Mouse (Mus musculus): ENCODE measurements at regions not wholly inside any gene's neighbourhood (a gene's known extent, or its start where the extent isn't known, plus 50 kb on each side); places are given as distances from the start of the nearest gene placed in this dataset.
A peak's percentile ranks its signal among the peaks of the same experiment; 100 is the strongest.

DNA sequence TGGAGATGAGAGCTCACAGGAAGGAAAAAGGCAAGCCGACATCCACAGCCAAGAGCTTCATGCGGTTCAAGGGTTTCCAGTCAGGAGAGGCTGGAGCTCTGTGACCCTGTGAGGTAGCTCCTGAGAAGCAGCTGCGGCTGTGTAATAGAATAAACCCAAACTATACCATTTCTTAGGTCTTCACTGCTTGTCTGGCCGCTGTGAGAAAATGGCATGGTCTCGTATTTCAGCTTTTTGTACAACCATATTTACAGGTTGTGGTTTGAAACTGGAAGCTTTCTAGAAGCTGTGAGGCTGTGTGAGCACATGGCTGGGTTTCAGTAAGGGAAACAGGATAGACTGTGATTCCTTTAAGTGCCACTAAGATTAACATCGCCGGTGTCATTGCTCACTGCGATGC lies 388.6 kb upstream of the Gm11114 start:
- no peak for DNase-seq (ENCODE audit: low spot score in 2 of 2)

DNA sequence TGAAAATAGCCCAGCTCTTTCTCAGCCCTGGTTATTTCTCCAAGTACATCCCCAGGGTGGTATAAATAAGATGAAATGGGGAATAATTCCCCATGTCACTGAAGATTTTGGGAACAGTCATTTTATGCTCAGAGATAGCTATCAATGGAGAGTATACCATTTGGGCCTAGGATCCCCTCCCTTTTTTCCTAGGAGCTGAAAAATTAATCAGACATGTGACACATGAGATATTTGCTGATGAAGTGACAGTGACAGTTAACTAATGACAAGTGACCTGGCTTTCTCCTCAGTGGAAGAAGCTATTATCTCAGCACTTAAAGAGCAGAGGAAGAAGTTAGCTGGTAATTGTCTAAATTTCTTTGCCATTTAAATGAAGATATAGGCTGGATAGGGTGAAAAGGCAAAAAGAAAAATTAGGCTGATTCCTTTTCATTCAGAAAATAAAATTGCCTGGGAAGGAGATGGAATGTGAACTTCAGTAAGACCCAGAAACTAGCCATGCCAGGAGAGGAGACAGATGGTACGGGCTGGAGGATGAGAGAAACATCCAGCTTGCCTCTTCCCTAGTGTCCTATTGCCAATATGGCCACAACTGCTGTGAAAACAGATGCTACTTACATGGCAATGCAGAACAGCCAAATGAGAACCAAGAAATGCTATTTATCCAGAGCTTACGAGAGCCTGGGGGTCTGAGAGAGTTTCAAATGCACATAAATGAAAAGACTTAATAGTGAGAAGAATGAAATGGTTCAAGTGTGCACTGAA lies 376.1 kb upstream of the Gm11114 start:
- DNase-seq (ENCODE audit: low spot score in 2 of 2), result no peak

DNA sequence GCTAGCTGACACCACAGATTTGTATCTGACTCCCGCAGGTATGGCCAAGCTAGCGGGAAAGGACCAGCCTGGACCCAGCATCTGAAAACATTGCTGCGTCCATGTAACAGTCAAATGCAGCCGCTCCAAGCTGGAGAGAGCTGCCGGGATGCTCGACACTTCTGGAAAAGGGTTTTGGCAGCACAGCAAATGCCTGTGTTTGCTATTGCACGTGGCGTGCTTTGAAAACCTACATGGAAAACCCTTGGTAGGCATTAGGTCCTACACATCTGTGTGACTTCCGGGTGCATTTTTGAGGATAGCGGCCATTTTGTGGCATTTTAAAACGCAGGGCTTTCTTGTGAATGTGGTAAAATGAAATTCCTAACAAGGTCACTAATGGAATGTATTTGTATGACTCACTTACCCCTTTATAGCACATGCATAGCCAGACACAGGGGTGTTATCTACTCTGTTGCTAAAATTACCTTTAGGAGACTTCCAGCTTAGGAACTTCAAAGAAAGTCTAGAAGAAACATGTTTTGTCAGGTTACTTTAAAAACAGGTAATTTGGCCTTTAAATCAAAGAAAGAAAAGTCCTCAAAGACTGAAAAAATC lies 345.9 kb upstream of the Gm11114 start:
- no peak for DNase-seq (ENCODE audit: low spot score in 2 of 2)

DNA sequence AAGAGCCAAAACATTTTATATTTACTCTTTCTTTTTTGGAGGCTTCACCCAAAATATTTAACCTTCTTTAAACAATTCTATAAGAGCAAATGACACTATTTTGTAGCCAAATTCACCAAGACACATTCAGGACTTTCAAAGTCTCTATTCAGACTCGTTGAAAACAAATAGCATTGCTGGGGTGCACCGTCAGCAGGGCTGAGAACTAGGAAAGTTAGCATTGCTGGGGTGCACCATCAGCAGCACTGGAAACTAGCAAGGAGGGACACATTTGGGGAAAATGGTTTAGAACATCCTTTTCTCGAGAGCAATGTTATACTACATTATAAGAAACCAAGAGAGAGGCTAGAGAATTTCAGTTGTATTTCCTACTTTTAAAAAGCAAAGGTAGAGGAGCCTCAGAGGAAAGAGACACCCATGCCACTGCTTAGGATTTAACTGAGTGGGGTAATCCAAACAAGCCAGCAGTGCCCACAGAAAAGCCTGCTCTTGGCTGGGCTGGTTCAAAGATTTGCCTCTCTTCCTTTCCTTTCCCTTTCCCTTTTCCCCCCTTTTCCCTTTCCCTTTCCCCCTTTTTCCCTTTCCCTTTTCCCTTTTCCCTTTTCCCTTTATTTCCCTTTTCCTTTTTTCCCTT lies 342.5 kb upstream of the Gm11114 start:
- no peak for DNase-seq (ENCODE audit: low spot score in 2 of 2)

DNA sequence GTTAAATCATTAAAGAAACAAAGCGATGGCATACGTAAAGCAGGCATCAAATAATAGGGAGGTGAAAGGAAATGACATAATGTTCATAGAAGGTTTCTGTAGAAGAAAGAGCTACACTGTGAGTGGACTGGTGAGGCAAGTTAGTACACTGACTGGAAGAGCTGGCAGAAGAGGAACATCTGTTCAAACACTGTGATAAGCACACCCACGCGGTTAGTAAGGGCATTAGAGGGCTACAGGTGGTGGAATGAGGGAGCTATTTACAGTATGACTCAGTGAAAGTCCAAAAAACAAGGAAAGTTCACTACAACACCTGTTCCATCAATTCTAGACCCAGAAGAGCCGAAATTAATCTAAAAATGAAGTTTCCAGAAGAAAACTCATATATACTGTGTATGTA lies 335.1 kb upstream of the Gm11114 start:
- no peak for DNase-seq (ENCODE audit: low spot score in 2 of 2)

DNA sequence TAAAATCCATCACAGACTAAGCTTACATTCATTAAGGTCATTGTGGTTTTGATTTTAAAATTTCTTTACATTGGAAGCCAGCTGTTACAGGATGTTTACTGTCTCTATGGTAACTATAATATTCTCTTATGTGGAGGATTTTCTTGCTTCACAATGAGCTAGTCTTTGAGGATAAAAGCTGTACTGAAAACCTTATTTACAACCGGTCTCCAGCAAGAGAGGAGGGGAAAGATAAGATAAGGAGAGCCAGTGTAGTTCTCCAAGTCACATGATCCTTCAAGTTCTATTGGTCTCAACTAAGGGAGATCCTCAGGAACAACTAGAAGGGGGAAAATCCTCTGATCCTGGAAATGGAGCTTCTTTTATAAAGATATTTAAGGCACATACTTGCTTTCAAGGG lies 309.2 kb upstream of the Gm11114 start:
- DNase-seq (ENCODE audit: low spot score in 2 of 2), result no peak

DNA sequence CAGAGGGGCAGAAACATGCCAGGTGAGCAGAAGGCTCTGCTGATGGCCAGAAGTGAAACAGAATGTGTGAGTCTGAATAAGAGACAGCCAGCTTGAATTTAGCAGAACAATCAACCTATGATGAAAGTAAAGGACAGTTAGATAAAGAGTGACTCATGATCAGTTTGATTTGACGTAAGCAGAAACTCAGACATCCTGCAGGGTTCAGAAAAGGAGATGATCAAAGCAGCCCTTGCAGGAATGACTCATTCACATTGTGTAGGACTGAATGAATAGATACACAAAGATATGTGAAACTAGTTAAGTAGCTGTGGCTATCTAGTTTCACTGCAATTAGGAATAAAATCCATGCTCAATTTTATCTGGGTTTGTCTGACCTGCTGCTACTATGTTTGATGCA lies 301.2 kb upstream of the Gm11114 start:
- no peak for DNase-seq (ENCODE audit: low spot score in 2 of 2)

DNA sequence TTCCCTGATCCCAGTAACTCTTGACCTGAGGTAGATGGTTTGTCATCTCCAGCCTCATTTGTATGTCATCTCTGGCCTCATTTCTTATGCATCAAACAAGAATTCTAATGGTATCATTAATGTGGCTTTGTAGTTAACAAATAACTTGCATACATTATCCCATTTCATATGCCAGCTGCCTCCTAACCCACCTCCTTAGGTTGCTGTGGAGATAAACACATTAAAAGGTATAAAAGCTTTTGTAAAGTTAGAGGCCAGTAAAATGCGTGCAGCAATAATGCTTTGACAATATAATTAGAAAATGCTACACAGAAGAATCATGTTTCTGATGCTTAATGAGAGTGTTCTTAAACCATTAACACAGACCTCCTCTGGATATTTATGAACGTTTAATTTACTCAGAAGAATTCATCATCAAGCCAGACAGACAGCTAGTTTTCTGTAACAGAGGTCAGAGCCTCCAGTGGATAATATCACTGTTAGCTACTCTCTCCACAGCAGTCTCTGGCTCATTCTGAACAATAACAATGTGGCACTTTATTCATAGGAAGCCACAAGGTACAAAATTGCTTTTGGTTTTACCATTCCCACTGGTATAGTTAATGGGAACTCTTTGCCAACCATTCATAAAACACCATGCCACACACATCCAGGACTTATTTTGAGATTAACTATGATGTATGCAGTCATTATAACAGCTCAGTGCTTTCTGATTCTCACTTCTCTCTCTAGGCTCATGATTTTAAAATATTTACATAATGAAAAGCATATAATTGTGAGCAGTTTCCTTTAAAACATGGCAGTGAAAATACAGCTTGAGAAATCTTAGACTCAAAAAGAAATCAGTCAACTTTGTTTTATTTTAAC lies 264.2 kb upstream of the Gm11114 start:
- DNase-seq (ENCODE audit: low spot score in 2 of 2), result no peak

DNA sequence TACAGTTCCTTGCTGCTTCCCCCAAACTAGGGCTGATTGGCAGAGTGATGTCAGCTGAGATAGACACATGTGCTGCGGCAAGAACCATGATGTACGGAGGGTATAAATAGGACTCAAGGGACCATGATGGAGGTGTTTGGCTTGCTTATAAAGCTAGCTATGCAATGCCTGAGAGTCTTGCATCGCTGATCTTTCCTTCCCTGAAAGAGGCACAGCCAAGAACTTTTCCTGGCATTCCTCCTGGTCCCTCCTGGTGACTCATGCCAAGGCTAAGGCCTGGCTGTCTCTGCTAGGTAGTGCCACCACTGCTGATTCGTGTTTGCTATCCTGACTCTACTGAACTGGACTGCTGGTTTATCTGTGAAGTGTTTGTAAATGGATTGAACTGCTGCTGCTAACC lies 260.0 kb upstream of the Gm11114 start:
- DNase-seq (ENCODE audit: low spot score in 2 of 2), result no peak

DNA sequence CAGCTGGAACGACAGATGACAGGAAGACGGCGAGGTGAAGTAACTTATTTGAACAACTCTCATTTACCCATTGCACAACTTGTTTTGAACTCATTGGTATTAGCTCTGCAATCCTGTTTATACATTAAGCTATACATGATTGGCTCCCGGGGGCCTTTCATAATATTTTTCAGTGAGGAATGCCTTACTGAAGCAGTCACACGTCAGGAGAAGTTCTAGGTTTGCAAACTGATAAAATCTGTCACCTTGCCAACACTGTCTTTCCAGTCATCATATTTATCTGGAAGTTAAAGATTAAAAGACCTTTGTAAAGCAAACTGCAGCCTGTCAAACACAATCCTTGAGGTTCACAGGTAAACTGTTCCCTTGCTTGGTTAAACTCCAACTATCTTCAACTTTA lies 232.6 kb upstream of the Gm11114 start:
- DNase-seq (ENCODE audit: low spot score in 2 of 2), result no peak

DNA sequence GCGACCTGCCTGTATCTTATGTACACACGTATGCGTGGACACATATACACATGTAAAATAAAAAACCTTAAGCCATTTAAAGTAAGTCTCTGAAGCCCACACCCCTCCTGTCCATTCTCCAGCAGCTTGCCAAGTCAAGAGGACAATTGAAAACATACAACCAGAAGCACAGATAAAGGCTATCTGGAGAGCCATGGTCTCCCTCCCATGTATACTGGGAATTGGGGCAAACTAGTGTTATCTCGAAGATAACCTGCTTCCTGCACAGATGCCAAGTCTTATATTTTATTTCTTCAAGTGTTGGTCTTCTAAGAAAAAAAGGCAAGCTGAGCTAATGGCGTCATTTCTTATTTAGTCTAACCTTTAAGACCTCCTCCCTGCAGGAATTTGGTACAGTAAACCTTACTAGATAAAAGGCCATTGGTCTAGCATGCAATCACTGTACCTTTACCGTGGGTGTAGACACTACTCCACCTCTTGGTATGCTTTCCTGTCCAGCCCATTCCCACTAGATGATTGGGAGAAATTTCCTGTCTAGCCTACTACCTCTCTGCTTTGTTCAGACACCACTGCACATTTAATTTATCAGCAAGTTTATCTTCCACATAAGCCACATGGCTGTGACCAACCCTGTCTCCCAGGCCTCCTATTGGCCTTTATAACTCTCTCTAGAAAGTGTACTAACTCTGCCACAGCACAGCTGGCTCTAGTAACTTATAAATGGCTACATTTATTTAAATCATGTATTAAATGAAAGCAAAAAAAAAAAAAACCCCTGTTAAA lies 223.8 kb upstream of the Gm11114 start:
- no peak for DNase-seq (ENCODE audit: low spot score in 2 of 2)

DNA sequence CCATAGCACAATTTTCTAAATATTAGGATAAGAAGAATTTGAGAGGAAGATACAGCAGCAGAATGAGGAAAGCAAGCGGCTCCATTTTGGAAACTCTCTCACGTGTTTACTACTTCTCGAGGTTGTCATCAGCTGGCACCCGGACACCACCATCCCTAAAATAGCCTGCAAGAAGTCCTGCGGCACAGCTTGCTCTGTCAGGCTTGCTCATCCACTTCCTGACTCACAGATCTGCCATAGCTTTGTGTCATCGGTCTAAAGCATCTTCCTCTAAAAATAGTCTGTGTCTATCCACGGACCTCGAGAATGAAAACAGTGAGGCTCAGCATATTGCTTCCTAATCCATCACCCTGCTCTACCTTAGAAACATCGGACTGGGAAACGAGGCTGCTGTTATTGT lies 222.3 kb upstream of the Gm11114 start:
- DNase-seq (ENCODE audit: low spot score in 2 of 2), result peak; percentile 57 to 60

DNA sequence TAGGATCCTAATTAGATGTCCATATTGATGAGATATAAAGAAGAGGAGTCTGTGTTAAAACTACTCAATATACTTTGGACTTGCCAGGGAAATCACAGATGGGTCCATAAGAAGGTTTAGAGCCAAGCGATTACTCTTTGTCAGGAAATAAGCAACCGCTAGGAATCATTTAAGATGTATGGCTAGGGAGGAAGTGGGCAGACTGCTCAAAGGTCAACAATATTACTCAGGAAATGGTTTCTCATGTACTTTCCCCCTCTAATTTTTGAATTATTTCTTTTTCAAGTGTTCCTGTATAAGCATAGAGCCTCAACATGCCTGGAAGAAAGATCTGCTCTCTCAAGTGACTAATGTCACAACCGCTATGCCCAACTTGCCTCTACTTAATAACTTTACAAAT lies 217.3 kb upstream of the Gm11114 start:
- no peak for DNase-seq (ENCODE audit: low spot score in 2 of 2)

DNA sequence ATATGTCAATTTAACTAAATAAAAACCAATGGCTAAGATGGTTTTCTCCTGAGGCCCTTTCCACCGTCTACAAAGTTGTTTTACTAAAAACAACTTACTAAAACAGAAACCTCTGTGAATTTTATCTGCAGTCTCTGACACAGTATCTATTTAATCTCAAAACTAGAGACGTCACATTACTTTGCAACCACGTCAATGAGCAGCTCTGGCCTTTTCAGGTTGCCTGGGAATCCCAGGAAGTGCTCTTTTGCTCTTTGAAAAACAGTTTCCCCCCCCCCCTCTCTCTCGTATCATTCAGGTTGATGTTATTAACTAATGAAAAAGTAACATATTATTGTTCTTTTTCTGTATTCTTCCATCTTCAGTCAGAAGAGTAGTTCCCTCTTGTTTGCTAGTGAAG lies 216.1 kb upstream of the Gm11114 start:
- DNase-seq (ENCODE audit: low spot score in 2 of 2), result no peak

DNA sequence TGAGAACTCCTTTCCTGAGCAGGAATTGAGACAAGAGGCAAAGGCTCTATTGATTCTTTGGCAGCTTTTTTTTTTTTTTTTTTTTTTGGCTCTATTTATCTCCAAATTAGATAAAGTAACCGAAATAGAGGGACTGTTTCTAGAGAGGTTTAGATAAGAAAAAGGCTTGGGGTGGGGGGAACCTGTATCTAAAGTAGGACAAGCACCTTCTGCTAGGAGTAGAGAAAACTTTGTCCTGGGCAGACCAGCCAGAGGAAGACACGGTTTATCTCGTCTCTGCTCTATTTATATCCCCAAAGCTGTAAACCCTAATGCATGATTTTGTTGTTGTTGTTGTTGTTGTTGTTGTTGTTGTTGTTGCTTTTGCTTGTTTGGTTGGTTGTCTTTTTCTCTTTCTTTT lies 199.6 kb upstream of the Gm11114 start:
- DNase-seq (ENCODE audit: low spot score in 2 of 2), result no peak

DNA sequence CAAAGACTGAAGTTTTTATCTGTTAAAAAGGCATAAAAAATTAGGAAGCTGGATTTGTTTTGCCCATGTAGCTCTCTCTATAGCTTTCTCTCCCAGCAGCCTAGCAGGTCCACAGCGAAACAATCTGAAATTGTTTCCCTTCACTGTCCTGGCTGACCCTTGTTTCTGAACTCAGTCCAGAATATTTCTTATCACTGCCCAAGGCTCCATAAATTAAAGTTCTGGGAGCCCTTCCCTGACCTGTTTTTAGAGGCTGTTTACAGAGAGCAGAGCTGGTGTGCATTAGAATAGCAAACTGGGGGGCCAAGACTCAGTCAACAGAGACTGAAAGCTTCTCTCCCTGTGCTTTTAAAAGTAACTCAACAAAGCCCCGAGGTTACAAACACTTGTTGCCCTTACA lies 198.3 kb upstream of the Gm11114 start:
- no peak for DNase-seq (ENCODE audit: low spot score in 2 of 2)

DNA sequence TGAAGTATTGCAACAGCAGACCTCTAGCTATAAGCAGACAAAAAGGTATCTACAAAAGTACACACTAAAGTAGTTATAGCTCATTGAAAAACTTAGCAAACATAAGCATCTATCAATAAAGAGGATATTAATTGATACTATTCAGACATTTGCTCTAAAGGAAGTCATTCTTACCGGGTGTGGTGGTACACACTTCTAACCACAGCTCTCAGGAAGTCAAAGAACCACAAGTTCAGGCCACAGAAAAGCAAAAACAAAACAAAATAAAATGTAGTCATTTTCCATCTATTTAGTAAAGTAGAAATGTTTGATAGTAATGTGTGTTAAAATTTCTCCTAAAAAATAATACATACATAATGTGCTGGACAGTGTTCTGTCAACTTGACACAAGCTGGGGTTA lies 192.5 kb upstream of the Gm11114 start:
- DNase-seq (ENCODE audit: low spot score in 2 of 2), result no peak

DNA sequence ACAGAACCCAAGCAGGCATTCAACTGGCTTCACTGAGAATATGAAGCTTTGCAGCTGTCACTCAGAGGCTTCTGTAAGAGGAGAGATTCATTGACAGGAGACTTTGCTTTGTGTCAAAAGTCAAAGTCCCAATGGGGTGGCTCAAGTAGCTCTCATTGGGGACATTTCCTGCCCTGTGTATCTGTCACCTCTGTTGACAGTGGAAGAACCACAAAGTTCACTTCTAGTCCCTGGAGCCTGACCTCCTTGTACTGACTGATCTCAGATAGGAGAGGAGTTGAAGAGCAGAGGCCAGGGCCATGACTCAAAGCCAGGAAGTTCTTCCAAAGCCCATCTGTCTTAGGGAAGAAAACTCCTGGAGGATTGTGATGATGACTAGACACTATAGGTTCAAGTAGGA lies 191.5 kb upstream of the Gm11114 start:
- DNase-seq (ENCODE audit: low spot score in 2 of 2), result no peak

DNA sequence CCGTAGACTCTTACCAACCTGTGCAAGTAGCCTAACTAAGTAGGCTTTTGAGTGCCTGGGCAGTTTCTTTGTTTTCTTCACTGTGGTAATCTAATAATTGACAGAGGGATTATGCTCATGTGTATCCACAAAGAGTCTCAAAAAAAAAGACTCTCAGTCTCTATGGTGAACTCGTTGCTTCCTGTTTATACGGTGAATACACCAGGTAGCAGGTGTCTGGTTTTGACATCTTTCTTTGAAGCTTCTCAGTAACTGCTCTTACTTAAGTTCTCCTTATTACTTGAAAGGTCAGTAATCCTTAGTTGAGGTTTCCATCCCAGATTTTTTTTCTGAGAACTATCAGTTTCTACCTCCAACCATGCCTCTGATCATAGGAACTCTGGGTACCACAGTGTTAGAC lies 188.9 kb upstream of the Gm11114 start:
- DNase-seq (ENCODE audit: low spot score in 2 of 2), result no peak

DNA sequence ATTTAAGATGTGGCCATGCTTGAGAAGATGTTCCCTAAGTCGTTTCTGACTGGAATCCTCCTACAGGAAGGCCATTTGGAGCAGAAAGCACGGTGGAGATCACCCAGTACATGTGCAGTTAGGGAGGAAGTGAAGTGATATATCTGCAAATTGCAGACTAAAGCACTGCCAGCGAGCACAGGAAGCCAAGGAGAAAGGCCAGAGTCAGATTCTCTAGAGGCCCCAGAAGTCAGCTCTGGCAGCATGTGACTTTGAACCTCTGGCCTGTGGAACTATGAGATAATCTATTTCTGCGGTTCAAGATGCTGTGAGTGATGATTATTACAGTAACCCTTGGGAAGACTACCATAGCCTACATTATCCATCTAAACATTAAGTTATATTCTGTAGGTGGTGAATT lies 186.8 kb upstream of the Gm11114 start:
- DNase-seq (ENCODE audit: low spot score in 2 of 2), result no peak

DNA sequence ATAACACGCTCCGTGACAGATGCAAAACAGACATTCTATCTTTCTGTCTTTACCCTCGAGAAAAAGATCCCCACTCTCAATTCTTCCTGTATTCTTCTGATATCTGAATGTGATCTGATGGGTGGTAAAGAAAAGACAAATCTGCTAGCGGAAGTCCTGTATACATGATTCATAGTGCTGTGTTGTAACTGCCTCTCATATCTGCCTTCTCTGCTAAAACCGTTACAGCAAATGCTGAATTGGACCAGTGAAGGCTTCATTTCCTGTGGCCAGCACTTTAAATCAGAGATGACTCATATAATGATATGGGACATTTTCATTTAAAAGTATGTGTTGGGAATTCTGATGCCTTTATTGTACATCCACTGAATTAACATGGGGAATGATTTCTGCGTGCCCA lies 186.0 kb upstream of the Gm11114 start:
- no peak for DNase-seq (ENCODE audit: low spot score in 2 of 2)

DNA sequence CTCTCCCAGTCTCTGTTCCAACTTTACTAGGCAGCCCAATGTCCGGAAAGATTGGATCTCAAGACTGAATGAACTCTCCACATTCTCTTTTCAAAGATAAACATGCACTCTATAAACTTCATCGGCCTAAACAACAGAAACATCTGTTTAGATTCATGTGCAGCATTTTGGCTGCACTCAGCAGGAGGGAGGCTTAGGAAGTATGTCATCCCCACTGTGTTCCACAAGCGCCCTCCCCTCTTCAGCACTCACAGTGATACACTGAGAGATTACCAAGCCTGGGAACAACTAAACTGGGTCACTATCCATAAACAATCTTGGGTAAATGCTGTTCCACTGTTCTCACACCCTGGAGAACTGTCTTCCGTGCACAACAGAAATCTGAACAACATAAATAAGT lies 185.5 kb upstream of the Gm11114 start:
- DNase-seq (ENCODE audit: low spot score in 2 of 2), result no peak
